Mouse (Mus musculus) thymus, postnatal 25 days (tissue): ENCODE measurements around the gene Nadk.

Experiments
- DNase-seq: peaks from one replicate; pipeline ENCODE4 v3.0.0; 2022

The Nadk gene

GRCm38 (mm10) chr4:155561661-155562442 is at the start of gene Nadk:
Gene Nadk, plus strand, starts transcription at chr4:155562378.
- no peak for DNase-seq

- no peak for DNase-seq
Observed at GRCm38 (mm10) chr4:155514810-155515209, 47.4 kb upstream of the Nadk start.

GRCm38 (mm10) chr4:155517948-155518517 is 44.1 kb upstream of the Nadk start:
- DNase-seq: peak; percentile 9

GRCm38 (mm10) chr4:155522327-155522726 is 39.9 kb upstream of the Nadk start:
- DNase-seq: no peak

- no peak for DNase-seq
Observed at GRCm38 (mm10) chr4:155525751-155526150, 36.4 kb upstream of the Nadk start.

GRCm38 (mm10) chr4:155529294-155529693 is 32.9 kb upstream of the Nadk start:
- DNase-seq: no peak

- no peak for DNase-seq
Observed at GRCm38 (mm10) chr4:155549993-155550392, 12.2 kb upstream of the Nadk start.

GRCm38 (mm10) chr4:155550446-155550845 is 11.7 kb upstream of the Nadk start:
- no peak for DNase-seq

GRCm38 (mm10) chr4:155551073-155551472 is 11.1 kb upstream of the Nadk start:
- DNase-seq: no peak

GRCm38 (mm10) chr4:155552917-155553532 is 9.2 kb upstream of the Nadk start:
- DNase-seq: no peak

- DNase-seq: no peak
Observed at GRCm38 (mm10) chr4:155554880-155555279, 7.3 kb upstream of the Nadk start.

GRCm38 (mm10) chr4:155555464-155555863 is 6.7 kb upstream of the Nadk start:
- no peak for DNase-seq

- no peak for DNase-seq
Observed at GRCm38 (mm10) chr4:155559454-155559853, 2.7 kb upstream of the Nadk start.

GRCm38 (mm10) chr4:155560932-155561331 is 1.2 kb upstream of the Nadk start:
- no peak for DNase-seq

- peak; percentile 31 for DNase-seq
Observed at GRCm38 (mm10) chr4:155562725-155563399, 684 bp downstream of the Nadk start.

- peak; percentile 99 for DNase-seq
Observed at GRCm38 (mm10) chr4:155563400-155564231, 1.4 kb downstream of the Nadk start.

GRCm38 (mm10) chr4:155564315-155565069 is 2.3 kb downstream of the Nadk start:
- DNase-seq: peak; percentile 22

GRCm38 (mm10) chr4:155566555-155566954 is 4.4 kb downstream of the Nadk start:
- DNase-seq: no peak

GRCm38 (mm10) chr4:155568170-155568569 is 6.0 kb downstream of the Nadk start:
- DNase-seq: peak; percentile 19

- DNase-seq: no peak
Observed at GRCm38 (mm10) chr4:155568632-155569370, 6.6 kb downstream of the Nadk start.

- DNase-seq: no peak
Observed at GRCm38 (mm10) chr4:155569818-155570217, 7.6 kb downstream of the Nadk start.
